Mouse (Mus musculus) layer of hippocampus, adult 2 months (tissue): ENCODE results near the gene Spag6l. TPM values are rescaled to one million over a fixed set of nuclear protein-coding genes. Genes with fewer than 3 reads are reported as not detected.

ENCODE experiments used
- DNase-seq, 2 experiments: peaks; one replicate each; pipeline ENCODE4 v3.0.0; 2022; ENCODE audit warnings: low spot score in 2 of 2
- H3K27ac ChIP-seq: fragments of 200-600 bp; 2 replicates; pipeline ENCODE4 v1.8.1; 2022
- H3K4me3 ChIP-seq: fragments of 200-600 bp; 2 replicates; pipeline ENCODE4 v1.8.1; 2022; ENCODE audit warnings: mild to moderate bottlenecking
- CTCF ChIP-seq: fragments of 200-600 bp; conservative IDR thresholded peaks from 2 replicates; pipeline ENCODE4 v1.8.1; 2022; ENCODE audit warnings: antibody characterized with exemption, mild to moderate bottlenecking, moderate library complexity
- total RNA-seq, 2 experiments: library from RNA; stranded (reverse); gene quantifications; 2 replicates each; pipeline ENCODE4 v1.2.3; 2021

Gene Spag6l
- total RNA-seq, 2 experiments from 2014 or later = 9.9 to 10.0 TPM

GRCm38 (mm10) chr16:16854836-16855235 is 25.6 kb upstream of the Spag6l start:
- DNase-seq = peak in 1 of 2 experiments; percentile 60
- H3K4me3 ChIP-seq = no peak overlapping the region
- no peak overlapping the region for H3K27ac ChIP-seq
- peak; percentile 85 for TF ChIP-seq CTCF

GRCm38 (mm10) chr16:16852411-16852810 is 23.2 kb upstream of the Spag6l start:
- DNase-seq = no peak
- Histone ChIP-seq H3K4me3 (no peak overlapping the region), H3K27ac (no peak overlapping the region)
- no peak for TF ChIP-seq CTCF

- DNase-seq = no peak
- Histone ChIP-seq H3K4me3 (no peak overlapping the region), H3K27ac (no peak overlapping the region)
- peak; percentile 36; the same call in 1 of the 2 replicates for TF ChIP-seq CTCF
These were observed 19.9 kb upstream of the Spag6l start for GRCm38 (mm10) chr16:16849196-16849595.

- H3K4me3 ChIP-seq = peak overlapping the region; percentile 66; the same call in 1 of the 2 replicates
These were observed 415 bp upstream of the Spag6l start for GRCm38 (mm10) chr16:16829671-16830070.

GRCm38 (mm10) chr16:16826223-16826622 is 3.0 kb downstream of the Spag6l start:
- Histone ChIP-seq H3K27ac (no peak overlapping the region), H3K4me3 (no peak overlapping the region)
- no peak for DNase-seq
- no peak for TF ChIP-seq CTCF

More at GRCm38 (mm10) chr16:16829671-16830070, 415 bp upstream of the Spag6l start:
- TF ChIP-seq CTCF = no peak
- no peak overlapping the region for H3K27ac ChIP-seq
- DNase-seq = no peak

GRCm38 (mm10) chr16:16825476-16825875 is 3.8 kb downstream of the Spag6l start:
- H3K27ac ChIP-seq = no peak overlapping the region
- no peak for TF ChIP-seq CTCF
- DNase-seq = no peak
- H3K4me3 ChIP-seq = no peak overlapping the region

- TF ChIP-seq CTCF = no peak
- Histone ChIP-seq H3K27ac (no peak overlapping the region), H3K4me3 (no peak overlapping the region)
- DNase-seq = no peak
These were observed 22.9 kb downstream of the Spag6l start for GRCm38 (mm10) chr16:16806325-16806724.

Other genes with a start within 250 kb of the Spag6l start
- gene Fgd4, start 228.9 kb downstream of the Spag6l start, total RNA-seq = 10 to 100 TPM; 48.7 to 52.4 TPM
- gene Olfr19, start 153.1 kb downstream of the Spag6l start, total RNA-seq = not detected
- gene Igll1, start 34.5 kb upstream of the Spag6l start, total RNA-seq = not detected
- 10 to 100 TPM; 69.9 to 75.5 TPM for gene Top3b, start 41.3 kb upstream of the Spag6l start, total RNA-seq
- under 1 TPM; 0.49 to 0.51 TPM for gene Vpreb1, start 41.4 kb upstream of the Spag6l start, total RNA-seq
- gene Ppm1f, start 67.0 kb upstream of the Spag6l start, total RNA-seq = 10 to 100 TPM; 45.5 to 51.4 TPM
- gene Mapk1, start 153.9 kb upstream of the Spag6l start, total RNA-seq = 100 to 1,000 TPM; 522 to 547 TPM
- gene Ypel1, start 240.2 kb upstream of the Spag6l start, total RNA-seq = 10 to 100 TPM; 35.0 to 38.0 TPM